Mouse (Mus musculus): ENCODE measurements around the gene Nxf1.

GRCm38 (mm10) chr19:8739646-8740045 lies 17.2 kb upstream of the Nxf1 start:
- no peak for TF ChIP-seq POLR2A (IDR thresholded peaks at IDR 0.05; ENCODE audit: control insufficient read depth, extremely low read depth, insufficient read depth, low read length, poor library complexity)
- TF ChIP-seq CTCF (IDR thresholded peaks at IDR 0.05; ENCODE audit: borderline replicate concordance, control insufficient read depth, extremely low read depth, insufficient read depth, low read length, poor library complexity), result no peak
